Mouse (Mus musculus) neutrophil, adult 59 days (primary cell): Measurements from ENCODE around the gene Uri1. TPM values are rescaled to one million over a fixed set of nuclear protein-coding genes. Genes with fewer than 3 reads are reported as not detected.

Source experiments
- total RNA-seq, 2 experiments: library from RNA; stranded (reverse); gene quantifications; 1 replicate in 1 of 2; 2 replicates in 1 of 2; pipeline ENCODE4 v1.2.4; 2023

Uri1 gene
- 10 to 100 TPM; 15.0 to 17.1 TPM for total RNA-seq

DNA sequence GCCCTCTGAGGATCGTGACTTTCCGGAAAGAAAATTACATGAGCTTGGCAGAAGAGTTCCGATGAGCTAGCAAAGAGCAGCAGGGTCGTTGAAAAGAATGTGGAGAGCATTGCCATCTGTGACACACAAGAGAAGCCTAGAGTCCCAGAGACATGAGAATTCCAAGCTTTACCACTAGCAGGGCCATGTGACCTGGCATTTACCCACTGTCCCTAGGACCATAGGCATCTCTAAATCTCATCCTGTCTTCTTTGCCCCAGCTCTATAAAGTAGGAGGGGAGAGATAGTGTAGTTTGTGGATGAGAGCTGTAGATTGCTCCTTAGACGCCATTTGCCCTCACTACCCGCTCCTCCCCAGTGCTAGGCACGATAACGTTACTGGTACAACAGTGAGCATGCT lies at the start of gene Uri1:
TSS of gene Uri1 (minus strand) at position 101 of the 400 bp plus-strand sequence.

Other genes with a start within 250 kb of the Uri1 start
- gene Zfp536, start 249.9 kb downstream of the Uri1 start, total RNA-seq = not detected
- 10 to 100 TPM; 19.4 to 22.2 TPM for gene Ccne1, start 84.0 kb upstream of the Uri1 start, total RNA-seq
- gene 1600014C10Rik, start 159.7 kb upstream of the Uri1 start, total RNA-seq = 10 to 100 TPM; 50.8 to 56.6 TPM
- gene Plekhf1, start 204.5 kb upstream of the Uri1 start, total RNA-seq = under 1 TPM; 0.56 to 0.71 TPM
- gene Pop4, start 247.9 kb upstream of the Uri1 start, total RNA-seq = 10 to 100 TPM; 33.9 to 38.1 TPM